Mouse (Mus musculus) bone marrow, adult 2 months (tissue): ENCODE measurements at regions not wholly inside any gene's neighbourhood (a gene's known extent, or its start where the extent isn't known, plus 50 kb on each side); places are given as distances from the start of the nearest gene placed in this dataset.

Source experiments
- H3K27ac ChIP-seq: fragments of 200-500 bp; 2 replicates; pipeline ENCODE4 v1.5.1; 2012; ENCODE audit warnings: low read depth, mild to moderate bottlenecking, control low read depth, inconsistent platforms, low read length; ENCODE audit not compliant: control insufficient read depth, poor library complexity, insufficient read depth
- H3K4me1 ChIP-seq: fragments of 200-500 bp; 2 replicates; pipeline ENCODE4 v1.6.1; 2011; ENCODE audit warnings: low read length; ENCODE audit not compliant: control insufficient read depth, insufficient read depth
- H3K4me3 ChIP-seq: fragments of 200-500 bp; replicated peaks from 2 replicates; pipeline ENCODE3; 2011; ENCODE audit warnings: mild to moderate bottlenecking, low read depth, low read length, control low read depth; ENCODE audit not compliant: control insufficient read depth
- CTCF ChIP-seq: fragments of 200-500 bp; IDR thresholded peaks from 2 replicates; pipeline ENCODE4 v1.5.1; 2011; ENCODE audit warnings: low read length, control low read depth; ENCODE audit not compliant: control insufficient read depth, insufficient read depth
- POLR2A ChIP-seq: fragments of 200-500 bp; IDR thresholded peaks from 2 replicates; pipeline ENCODE4 v1.6.1; 2011; ENCODE audit warnings: low read depth, mild to moderate bottlenecking, control low read depth, low read length, borderline replicate concordance; ENCODE audit not compliant: control insufficient read depth
- WGBS: fragments of 180-500 bp; shearing (Covaris S2); methylation state at CpG from one replicate; pipeline ENCODE4 v1.1.7; 2018; 5-methylcytosine and 5-hydroxymethylcytosine counted together

DNA sequence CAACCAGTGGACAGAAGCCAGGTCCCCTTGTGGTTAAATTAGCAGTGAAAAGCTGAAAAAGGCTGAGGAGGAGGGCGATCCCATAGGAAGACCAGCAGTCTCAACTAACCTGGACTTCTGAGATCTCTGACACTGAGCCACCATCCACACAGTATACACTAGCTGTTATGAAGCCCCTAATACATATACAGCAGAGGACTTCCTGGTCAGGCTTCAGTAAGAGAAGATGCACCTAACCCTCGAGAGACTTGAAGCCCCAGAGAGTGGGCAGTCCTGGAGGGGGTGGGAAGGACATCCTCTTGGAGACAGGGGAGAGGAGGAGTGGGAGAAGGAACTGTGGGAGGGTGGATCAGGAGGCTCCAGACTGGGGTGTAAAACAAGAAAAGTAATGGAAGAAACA lies 397.9 kb downstream of the Rpl36a-ps1 start:
- WGBS = 75% methylated on average over 2 of the region's 2 CpGs

DNA sequence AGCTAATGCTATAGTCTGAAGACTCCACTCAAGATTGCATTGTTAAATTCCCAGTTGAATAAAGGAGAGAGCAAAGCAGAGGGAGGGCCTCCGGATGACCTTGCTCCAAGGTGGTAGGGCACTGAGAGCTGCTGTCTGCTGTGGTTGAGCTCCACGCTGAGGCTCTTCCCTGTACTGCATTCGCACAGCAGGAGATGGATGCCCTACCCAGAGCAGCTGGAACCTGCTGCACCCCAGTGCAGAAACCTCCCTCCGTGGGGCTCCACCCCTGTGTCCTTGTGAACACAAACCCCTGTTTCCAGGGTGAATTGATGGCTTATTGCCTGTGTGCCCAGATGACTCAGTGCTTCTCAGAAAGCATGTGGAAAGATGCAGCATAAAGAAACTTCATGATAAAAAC lies 404.3 kb downstream of the Rpl36a-ps1 start:
- no peak overlapping the region for H3K4me3 ChIP-seq
- 27% methylated on average over 4 of the region's 4 CpGs for WGBS
- H3K4me1 ChIP-seq = no peaks in the 10 kb centered on the region
- no peak for TF ChIP-seq CTCF
- no peak for TF ChIP-seq POLR2A
- no peak overlapping the region for H3K27ac ChIP-seq

More for the DNA sequence above, 397.9 kb downstream of the Rpl36a-ps1 start:
- no peaks in the 10 kb centered on the region for H3K4me1 ChIP-seq
- TF ChIP-seq CTCF (no peak), POLR2A (no peak)
- no peak overlapping the region for H3K27ac ChIP-seq
- H3K4me3 ChIP-seq = no peak overlapping the region

DNA sequence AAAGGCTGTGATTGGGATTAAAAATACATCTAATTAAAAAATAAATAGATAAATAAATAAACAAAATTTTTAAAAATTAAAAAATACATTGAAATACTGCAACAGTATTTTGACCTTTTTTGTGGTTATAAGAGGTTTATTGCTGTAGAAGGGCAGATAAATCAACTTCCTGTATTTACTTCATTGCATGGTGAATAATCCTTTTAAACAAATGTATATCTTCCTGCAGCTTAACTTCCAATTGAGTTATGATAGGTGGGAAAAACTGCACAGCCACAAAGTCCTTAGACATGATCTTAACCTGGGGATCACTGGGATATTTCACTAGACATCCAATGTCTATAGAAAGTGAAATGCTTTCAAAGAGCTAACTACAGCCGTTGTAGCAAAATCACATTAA lies 402.1 kb upstream of the Dach1 start:
- WGBS = 81% methylated on average over 1 of the region's 1 CpGs

DNA sequence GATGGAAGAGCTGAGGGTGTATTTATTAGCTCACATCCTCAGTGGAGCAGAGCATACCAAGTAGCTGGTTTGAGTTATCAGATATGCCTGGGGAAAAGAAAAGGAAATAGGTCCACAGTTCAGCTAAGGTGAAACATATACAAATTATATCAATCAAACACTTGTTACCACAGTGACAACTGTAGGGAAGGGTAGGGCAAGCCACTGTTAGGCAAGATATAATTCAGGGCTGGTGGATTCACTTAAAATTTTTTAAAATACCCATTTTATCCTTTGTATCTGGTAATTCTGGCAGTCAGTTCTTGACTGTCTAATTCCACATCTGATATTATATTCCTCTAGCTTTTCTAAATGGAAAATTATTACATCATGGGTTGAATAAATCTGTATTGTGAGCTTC lies 392.4 kb upstream of the Dach1 start:
- Histone ChIP-seq H3K27ac (no peak overlapping the region), H3K4me1 (no peaks in the 10 kb centered on the region), H3K4me3 (no peak overlapping the region)
- TF ChIP-seq CTCF = no peak

More for the DNA sequence above, 402.1 kb upstream of the Dach1 start:
- Histone ChIP-seq H3K4me3 (no peak overlapping the region), H3K4me1 (no peaks in the 10 kb centered on the region), H3K27ac (no peak overlapping the region)
- TF ChIP-seq CTCF (no peak), POLR2A (no peak)

DNA sequence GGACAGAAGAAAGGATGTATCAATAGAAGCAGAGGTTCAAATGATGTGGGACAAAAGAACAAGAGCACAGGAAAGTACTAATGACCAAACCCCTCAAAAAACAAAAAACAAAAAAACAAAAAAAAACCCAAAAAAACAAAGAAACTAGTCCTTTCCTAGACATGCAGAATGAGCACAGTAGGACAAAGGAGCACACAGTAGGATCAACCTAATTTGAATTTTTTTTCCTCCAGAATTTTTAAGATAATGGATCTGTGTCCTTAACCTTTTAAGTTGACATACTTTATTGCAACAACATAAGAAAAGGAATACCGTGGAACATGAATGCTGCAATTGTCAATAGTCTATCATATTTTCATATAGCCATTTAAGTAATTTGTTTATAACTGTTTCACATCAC lies 370.2 kb upstream of the Dach1 start:
- no peak overlapping the region for H3K4me3 ChIP-seq
- TF ChIP-seq POLR2A (no peak), CTCF (no peak)
- no peak overlapping the region for H3K27ac ChIP-seq
- WGBS = 80% methylated on average over 1 of the region's 1 CpGs
- H3K4me1 ChIP-seq = no peaks in the 10 kb centered on the region

DNA sequence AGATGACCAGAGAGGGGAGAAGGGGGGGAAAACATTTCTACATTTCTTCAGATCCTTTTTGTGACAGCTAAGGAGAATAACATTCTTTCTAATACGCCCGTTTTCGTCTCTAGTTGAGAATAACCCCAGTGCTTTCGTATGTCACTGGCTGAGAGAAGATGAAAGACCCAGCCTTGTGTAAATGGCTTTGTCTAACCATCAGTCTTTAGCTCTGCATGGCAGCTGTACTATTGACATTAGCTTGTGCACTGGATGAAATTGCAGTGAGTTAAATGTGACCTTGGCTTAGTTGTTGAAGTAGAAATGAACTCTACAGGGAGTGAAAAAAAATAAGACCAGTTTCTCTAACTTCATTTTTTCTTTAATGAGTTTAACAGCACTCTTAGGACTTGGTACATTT lies 368.7 kb upstream of the Dach1 start:
- Histone ChIP-seq H3K27ac (no peak overlapping the region), H3K4me3 (no peak overlapping the region), H3K4me1 (no peaks in the 10 kb centered on the region)
- no peak for TF ChIP-seq POLR2A
- no peak for TF ChIP-seq CTCF
- 81% methylated on average over 4 of the region's 4 CpGs for WGBS

DNA sequence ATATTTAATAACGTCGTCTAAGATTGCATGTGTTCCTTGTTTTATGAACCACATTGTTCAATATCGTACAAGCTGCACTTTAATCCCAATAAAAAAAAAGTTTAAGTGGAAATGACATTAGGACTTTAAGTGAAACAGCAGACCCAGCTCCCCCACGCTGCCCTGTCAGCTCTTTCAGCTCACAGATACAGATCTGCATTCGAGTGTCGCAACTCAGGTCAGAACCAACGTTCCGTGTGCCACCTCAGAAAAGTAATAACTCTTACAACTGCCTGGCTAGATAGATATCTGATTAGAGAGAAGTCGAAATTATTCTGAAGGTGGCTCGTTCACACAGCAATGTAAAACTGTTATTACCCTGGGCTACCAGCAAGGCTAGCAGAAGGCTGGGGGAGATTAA lies 364.0 kb upstream of the Dach1 start:
- WGBS = 64% methylated on average over 10 of the region's 10 CpGs

DNA sequence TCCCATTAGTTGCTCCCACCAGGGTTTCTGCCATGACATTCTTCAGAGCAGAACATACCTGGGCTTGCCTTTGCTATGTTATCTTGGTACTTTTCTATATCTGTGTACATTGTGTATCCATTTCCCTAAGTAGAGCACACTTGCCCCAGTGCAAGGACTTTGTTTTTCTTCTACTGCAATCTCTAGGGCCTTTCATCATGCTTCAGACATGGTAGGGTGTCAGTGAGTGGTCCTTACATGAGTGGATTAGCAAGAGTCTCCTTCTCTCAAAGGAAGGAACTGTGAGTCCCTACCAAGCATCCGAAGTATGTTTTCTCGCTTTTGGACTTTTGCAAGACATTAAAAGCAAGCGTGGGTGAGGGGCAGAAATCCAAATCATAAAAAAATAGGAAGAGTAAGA lies 351.4 kb upstream of the Dach1 start:
- H3K4me1 ChIP-seq = no peaks in the 10 kb centered on the region
- 81% methylated on average over 3 of the region's 3 CpGs for whole genome bisulfite sequencing
- no peak for TF ChIP-seq POLR2A
- TF ChIP-seq CTCF = no peak

More for the DNA sequence above, 364.0 kb upstream of the Dach1 start:
- Histone ChIP-seq H3K4me1 (no peaks in the 10 kb centered on the region), H3K4me3 (no peak overlapping the region), H3K27ac (no peak overlapping the region)
- no peak for TF ChIP-seq CTCF

DNA sequence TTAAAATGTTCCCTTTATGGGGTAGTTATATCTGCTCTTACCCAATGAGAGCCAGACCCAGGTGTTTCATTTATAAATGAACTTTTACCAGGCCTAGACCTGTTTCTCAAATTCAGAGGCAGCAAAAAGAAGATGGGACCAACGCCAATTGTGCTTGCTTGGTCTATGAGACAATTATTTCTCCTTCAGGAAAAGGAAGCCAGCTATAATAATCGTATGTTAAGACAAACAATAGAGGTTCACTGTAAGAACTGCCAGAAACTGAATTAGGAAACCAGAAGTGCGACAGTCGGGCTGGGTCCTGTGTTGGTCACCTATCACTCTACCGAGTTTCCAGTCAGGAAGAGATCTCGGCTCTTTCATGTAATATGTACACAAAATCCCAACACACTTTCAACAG lies 335.8 kb upstream of the Dach1 start:
- no peaks in the 10 kb centered on the region for H3K4me1 ChIP-seq
- no peak for TF ChIP-seq POLR2A
- no peak for TF ChIP-seq CTCF
- H3K27ac ChIP-seq = no peak overlapping the region
- H3K4me3 ChIP-seq = no peak overlapping the region
- WGBS = 79% methylated on average over 6 of the region's 6 CpGs

More for the DNA sequence above, 351.4 kb upstream of the Dach1 start:
- Histone ChIP-seq H3K4me3 (no peak overlapping the region), H3K27ac (no peak overlapping the region)

DNA sequence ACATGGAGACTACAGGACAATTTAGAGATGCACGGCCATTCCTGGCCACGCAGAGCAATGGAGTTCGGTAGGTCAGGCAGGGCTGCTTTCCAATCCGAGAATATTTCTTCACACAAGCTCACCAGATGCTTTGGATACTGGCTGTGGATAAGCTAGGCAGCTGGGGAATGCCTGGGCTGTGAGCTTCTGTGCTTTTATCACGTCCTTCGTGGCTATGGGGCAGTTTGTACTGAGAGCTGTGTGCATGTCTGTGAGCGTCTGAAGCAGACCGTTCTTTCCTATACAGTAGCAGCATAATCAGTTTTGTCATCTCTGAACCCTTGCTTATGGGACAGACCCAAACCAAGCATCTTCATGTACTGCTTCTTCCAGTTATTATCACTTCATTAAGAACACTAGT lies 307.9 kb upstream of the Dach1 start:
- H3K27ac ChIP-seq = no peak overlapping the region
- no peaks in the 10 kb centered on the region for H3K4me1 ChIP-seq
- H3K4me3 ChIP-seq = no peak overlapping the region
- WGBS = 82% methylated on average over 8 of the region's 8 CpGs
- no peak for TF ChIP-seq CTCF
- TF ChIP-seq POLR2A = no peak
